ENCODE assay signal across 26 mouse cellular contexts in genomic region chr9:65218916-65219315, GRCm38 (mm10). TPM values are rescaled to one million over a fixed set of nuclear protein-coding genes. Genes with fewer than 3 reads are reported as not detected.
DNase-seq lines count a peak whose midpoint lies in the region; ATAC-seq and TF ChIP-seq lines count a peak whose summit lies in the region.
"Had no signal": no experiment of that assay in that cellular context is flagged by ENCODE, and none has a peak within 500 bp of the region (broad histone marks: within the 10 kb centered on the region; RNA-seq: fewer than 3 reads in every experiment).

No protein-coding gene starts in this region.

- H3K79me2 ChIP-seq in liver, adult 2 months (ENCODE audit: control insufficient read depth, insufficient read depth, low read length) = peaks cover 11% of the 10 kb centered on the region; the same call in 1 of the 2 replicates

- peak overlapping the region; percentile 72 for H3K27ac ChIP-seq in liver, adult 2 months (replicated peaks; ENCODE audit: insufficient read depth, low read depth, low read length)
- H3K27ac ChIP-seq in liver, embryonic 12.5 days = peak overlapping the region; percentile 100
- H3K27ac ChIP-seq in liver, embryonic 15.5 days (replicated peaks) = peak overlapping the region; percentile 100
- H3K27ac ChIP-seq: embryonic facial prominence, embryonic 12.5 days; embryonic facial prominence, embryonic 15.5 days; heart, adult 2 months; heart, embryonic 10.5 days; hindbrain, embryonic 10.5 days; hindbrain, embryonic 13.5 days had no signal

- no peak for TF ChIP-seq CTCF in liver, adult 2 months (IDR thresholded peaks at IDR 0.05; ENCODE audit: low read depth, low read length)

- H3K9me3 ChIP-seq in liver, embryonic 12.5 days (replicated peaks) = no peaks in the 10 kb centered on the region
- H3K9me3 ChIP-seq in liver, embryonic 15.5 days (replicated peaks) = no peaks in the 10 kb centered on the region
- H3K9me3 ChIP-seq: embryonic facial prominence, embryonic 12.5 days; embryonic facial prominence, embryonic 15.5 days; heart, embryonic 10.5 days; hindbrain, embryonic 10.5 days; hindbrain, embryonic 13.5 days had no signal

- peaks cover 24% of the 10 kb centered on the region for H3K4me1 ChIP-seq in liver, adult 2 months (ENCODE audit: control insufficient read depth, insufficient read depth, low read length)
- peaks cover 60% of the 10 kb centered on the region for H3K4me1 ChIP-seq in liver, embryonic 12.5 days
- H3K4me1 ChIP-seq in liver, embryonic 15.5 days (replicated peaks) = peaks cover 67% of the 10 kb centered on the region

- H3K36me3 ChIP-seq in liver, adult 2 months (ENCODE audit: control insufficient read depth, insufficient read depth, low read length) = no peaks in the 10 kb centered on the region
- H3K36me3 ChIP-seq in liver, embryonic 12.5 days = peaks cover 8% of the 10 kb centered on the region
- H3K36me3 ChIP-seq in liver, embryonic 15.5 days (replicated peaks) = no peaks in the 10 kb centered on the region
- H3K36me3 ChIP-seq: embryonic facial prominence, embryonic 12.5 days; embryonic facial prominence, embryonic 15.5 days; heart, embryonic 10.5 days; hindbrain, embryonic 10.5 days; hindbrain, embryonic 13.5 days had no signal

- 23% methylated on average over 1 of the region's 1 CpGs for WGBS in liver, adult 2 months
- WGBS in liver, embryonic 12.5 days (ENCODE audit: insufficient replicate concordance) = 34% methylated on average over 1 of the region's 1 CpGs
- WGBS in liver, embryonic 15.5 days (ENCODE audit: insufficient replicate concordance) = 45% methylated on average over 1 of the region's 1 CpGs

- H3K27me3 ChIP-seq in liver, adult 2 months (ENCODE audit: control insufficient read depth, insufficient read depth, low read length) = no peaks in the 10 kb centered on the region
- no peaks in the 10 kb centered on the region for H3K27me3 ChIP-seq in liver, embryonic 12.5 days (replicated peaks)
- H3K27me3 ChIP-seq in liver, embryonic 15.5 days = no peaks in the 10 kb centered on the region
- H3K27me3 ChIP-seq: embryonic facial prominence, embryonic 12.5 days; embryonic facial prominence, embryonic 15.5 days; hindbrain, embryonic 13.5 days had no signal

- no peak overlapping the region for H3K4me3 ChIP-seq in liver, adult 2 months (ENCODE audit: insufficient read depth, low read depth, low read length)
- no peak overlapping the region for H3K4me3 ChIP-seq in liver, embryonic 12.5 days
- H3K4me3 ChIP-seq in liver, embryonic 15.5 days (replicated peaks) = no peak overlapping the region
- H3K4me3 ChIP-seq: embryonic facial prominence, embryonic 12.5 days; embryonic facial prominence, embryonic 15.5 days; heart, adult 2 months; heart, embryonic 10.5 days; hindbrain, embryonic 10.5 days; hindbrain, embryonic 13.5 days had no signal

- TF ChIP-seq POLR2A in liver, adult 2 months (IDR thresholded peaks at IDR 0.05; ENCODE audit: extremely low read depth, insufficient read depth, low read length) = no peak

- peak overlapping the region; percentile 99 for H3K4me2 ChIP-seq in liver, embryonic 12.5 days
- H3K4me2 ChIP-seq in liver, embryonic 15.5 days = peak overlapping the region; percentile 94
- H3K4me2 ChIP-seq: embryonic facial prominence, embryonic 12.5 days; embryonic facial prominence, embryonic 15.5 days; hindbrain, embryonic 13.5 days had no signal

- ATAC-seq in liver, embryonic 12.5 days = no peak
- ATAC-seq in liver, embryonic 15.5 days (ENCODE audit: insufficient read depth) = no peak
- ATAC-seq in megakaryocyte, adult 5-6 weeks (ENCODE audit: poor library complexity, severe bottlenecking) = no peak
- ATAC-seq: activated CD4-positive, CD25-positive, alpha-beta regulatory T cell, adult 4 months; CD4-positive, CD25-positive, alpha-beta regulatory T cell, adult 4 months; forebrain, embryonic 14.5 days; forebrain, postnatal 0 days; hindbrain, embryonic 16.5 days had no signal

- peak; percentile 78 for DNase-seq in liver, adult 2 months (ENCODE audit: extremely low read depth, low read depth, low spot score)
- DNase-seq in liver = no peak
- no peak for DNase-seq in cerebellum, postnatal 10 days
- no peak for DNase-seq in urinary bladder, adult 18-20 months (ENCODE audit: low spot score in 2 of 2)
- DNase-seq: adrenal gland, adult 8-10 months; adrenal gland, postnatal 25 days; cerebellum, adult 11-12 months; cerebellum, adult 8-10 months; cerebellum, postnatal 14 days; forebrain, postnatal 0 days; gastrocnemius, postnatal 36 days; heart, adult 2 months had no signal

- H3K9ac ChIP-seq in liver, adult 2 months (ENCODE audit: low read depth, low read length) = no peak overlapping the region; the same call in 1 of the 2 replicates
- H3K9ac ChIP-seq in liver, embryonic 12.5 days = peak overlapping the region; percentile 98
- peak overlapping the region; percentile 29; the same call in 1 of the 2 replicates for H3K9ac ChIP-seq in liver, embryonic 15.5 days
- H3K9ac ChIP-seq: embryonic facial prominence, embryonic 12.5 days; embryonic facial prominence, embryonic 15.5 days; forebrain, postnatal 0 days; hindbrain, embryonic 13.5 days had no signal

RNA-seq across cellular contexts. Expression of gene Parp16, which starts 23.8 kb away (rescaled TPM):
- total RNA-seq in liver, adult 2 months (2014; rRNA removed) = 11.3 and 12.6 TPM in 2 replicates
- polyA plus RNA-seq in liver, adult 2 months (2012; rRNA removed) = 11.4 and 13.6 TPM in 2 replicates
- 7.7 and 8.6 TPM in 2 replicates for polyA plus RNA-seq in liver, embryonic 12.5 days (2016; fragmentation: Nextera tagmentation; extraction: Ambion mirVana)
- 9.5 and 10.2 TPM in 2 replicates for polyA plus RNA-seq in liver, embryonic 15.5 days (2015; fragmentation: Nextera tagmentation; extraction: Ambion mirVana)
- 0.80 and 1.3 TPM in 2 replicates for total RNA-seq in megakaryocyte, adult 5-6 weeks (2015)
- 0.95 and 0.98 TPM in 2 replicates for total RNA-seq in megakaryocyte, adult 5-6 weeks (2017)

RNA-seq across cellular contexts. Expression of gene Cilp, which starts 46.1 kb away (rescaled TPM):
- total RNA-seq in liver, adult 2 months (2014; rRNA removed) = 0.18 and 0.20 TPM in 2 replicates
- 0.12 and 0.15 TPM in 2 replicates for polyA plus RNA-seq in liver, adult 2 months (2012; rRNA removed)
- polyA plus RNA-seq in liver, embryonic 12.5 days (2016; fragmentation: Nextera tagmentation; extraction: Ambion mirVana) = 0.06 TPM in 1 of 2 replicates, not detected in the other
- 0.15 and 0.17 TPM in 2 replicates for polyA plus RNA-seq in liver, embryonic 15.5 days (2015; fragmentation: Nextera tagmentation; extraction: Ambion mirVana)
- total RNA-seq in megakaryocyte, adult 5-6 weeks (2015) = not detected in 2 replicates
- not detected in 2 replicates for total RNA-seq in megakaryocyte, adult 5-6 weeks (2017)
- total RNA-seq: granulocyte monocyte progenitor cell, adult 5-6 weeks had no signal
- polyA plus RNA-seq: activated CD4-positive, CD25-positive, alpha-beta regulatory T cell, adult 4 months; CD4-positive, CD25-positive, alpha-beta regulatory T cell, adult 4 months; heart, embryonic 10.5 days; heart, embryonic 14.5 days had no signal
